Mouse (Mus musculus): Measurements from ENCODE around the gene Lgals9.

Lgals9 gene

DNA sequence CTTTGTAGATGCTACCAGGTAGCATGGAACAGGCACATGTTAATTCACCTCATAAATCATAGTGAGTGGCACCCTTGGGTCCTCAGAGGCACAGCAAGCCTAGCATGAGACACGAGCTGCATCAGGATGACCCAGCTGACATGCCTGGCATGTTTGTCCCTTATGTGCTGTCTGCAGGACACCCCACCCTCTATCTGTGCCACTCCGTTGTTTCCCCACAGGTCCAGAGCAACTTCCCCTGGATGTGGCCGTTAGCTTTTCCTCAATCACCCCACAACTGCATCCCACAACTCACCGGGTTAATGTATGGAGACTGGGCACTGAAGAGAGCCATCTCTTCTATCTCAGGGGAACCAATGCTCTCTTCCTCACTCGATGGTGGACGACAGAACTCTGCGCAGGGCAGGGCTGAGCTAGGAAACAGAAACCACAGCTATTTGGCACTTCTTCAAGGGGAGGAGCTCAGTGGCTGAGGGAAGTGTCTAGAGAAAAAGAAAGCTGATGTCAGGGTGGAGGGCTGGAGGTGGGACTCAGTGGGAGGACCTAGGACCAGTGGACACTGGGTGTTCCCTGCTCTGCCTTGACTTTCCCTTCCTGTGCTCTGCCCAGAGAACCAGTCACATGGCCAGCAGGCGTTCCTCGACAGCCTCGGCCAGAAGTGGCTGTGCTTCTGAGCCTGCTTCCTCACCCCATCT, at the start of gene Lgals9:
TSS of gene Lgals9 (minus strand) at position 464 of the 695 bp plus-strand sequence.
- DNase-seq (ENCODE audit: low read depth, low spot score) = no peak

DNA sequence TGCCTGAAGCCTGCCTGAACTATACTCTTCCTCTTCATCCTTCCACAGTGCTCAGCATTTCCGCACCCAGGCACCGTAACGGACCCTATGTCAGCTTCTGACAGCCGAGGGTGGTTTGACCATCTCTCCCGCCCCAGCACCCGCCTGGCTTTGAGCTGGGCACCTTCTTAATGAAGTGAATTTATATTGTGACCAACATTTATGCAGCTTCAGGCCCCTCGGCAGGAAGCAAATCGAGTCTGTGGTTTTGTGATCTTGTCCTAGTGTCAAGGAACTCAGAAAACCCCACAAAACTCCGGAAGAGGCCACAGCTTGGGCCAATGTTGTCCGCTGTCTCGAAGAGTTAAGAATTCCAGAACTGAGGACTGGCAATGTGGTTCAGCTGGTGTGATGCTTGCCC, 48.9 kb upstream of the Lgals9 start:
- DNase-seq (ENCODE audit: low read depth, low spot score) = no peak

DNA sequence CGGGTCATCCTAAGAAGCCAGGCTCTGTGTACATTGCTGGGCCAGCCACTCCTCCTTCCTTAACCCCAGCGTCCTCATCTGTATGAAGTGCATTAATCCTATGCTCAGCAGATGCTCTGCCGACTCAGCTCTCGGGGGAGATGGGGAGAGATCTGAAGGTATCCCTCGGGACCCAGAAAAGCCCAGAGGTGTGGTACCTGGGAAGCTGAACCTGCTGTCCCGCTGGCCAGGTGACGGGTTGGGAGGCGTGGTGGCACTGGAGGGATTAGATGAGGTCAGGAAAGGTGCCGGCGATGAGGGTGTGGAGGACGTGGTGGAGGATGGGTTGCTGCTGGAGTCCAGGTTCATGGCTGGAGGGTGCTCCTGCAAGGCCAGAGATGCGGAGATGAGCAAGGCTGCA, 48.3 kb upstream of the Lgals9 start:
- no peak for DNase-seq (ENCODE audit: low read depth, low spot score)

DNA sequence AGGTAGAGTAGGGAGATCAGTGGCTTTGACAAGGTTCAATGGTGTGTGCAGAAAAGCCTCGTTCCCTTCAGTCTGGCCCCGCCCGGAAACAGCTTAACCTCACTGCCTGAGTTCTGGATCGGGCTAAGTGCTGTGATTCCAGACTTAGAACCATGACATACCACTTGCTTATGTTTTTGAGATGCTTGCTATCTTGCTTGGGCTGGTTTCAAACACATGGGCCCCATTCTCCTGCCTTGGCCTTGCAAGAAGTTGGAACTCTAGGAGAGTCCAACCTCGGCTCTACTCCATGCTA, 46.7 kb upstream of the Lgals9 start:
- DNase-seq (ENCODE audit: low read depth, low spot score) = no peak

DNA sequence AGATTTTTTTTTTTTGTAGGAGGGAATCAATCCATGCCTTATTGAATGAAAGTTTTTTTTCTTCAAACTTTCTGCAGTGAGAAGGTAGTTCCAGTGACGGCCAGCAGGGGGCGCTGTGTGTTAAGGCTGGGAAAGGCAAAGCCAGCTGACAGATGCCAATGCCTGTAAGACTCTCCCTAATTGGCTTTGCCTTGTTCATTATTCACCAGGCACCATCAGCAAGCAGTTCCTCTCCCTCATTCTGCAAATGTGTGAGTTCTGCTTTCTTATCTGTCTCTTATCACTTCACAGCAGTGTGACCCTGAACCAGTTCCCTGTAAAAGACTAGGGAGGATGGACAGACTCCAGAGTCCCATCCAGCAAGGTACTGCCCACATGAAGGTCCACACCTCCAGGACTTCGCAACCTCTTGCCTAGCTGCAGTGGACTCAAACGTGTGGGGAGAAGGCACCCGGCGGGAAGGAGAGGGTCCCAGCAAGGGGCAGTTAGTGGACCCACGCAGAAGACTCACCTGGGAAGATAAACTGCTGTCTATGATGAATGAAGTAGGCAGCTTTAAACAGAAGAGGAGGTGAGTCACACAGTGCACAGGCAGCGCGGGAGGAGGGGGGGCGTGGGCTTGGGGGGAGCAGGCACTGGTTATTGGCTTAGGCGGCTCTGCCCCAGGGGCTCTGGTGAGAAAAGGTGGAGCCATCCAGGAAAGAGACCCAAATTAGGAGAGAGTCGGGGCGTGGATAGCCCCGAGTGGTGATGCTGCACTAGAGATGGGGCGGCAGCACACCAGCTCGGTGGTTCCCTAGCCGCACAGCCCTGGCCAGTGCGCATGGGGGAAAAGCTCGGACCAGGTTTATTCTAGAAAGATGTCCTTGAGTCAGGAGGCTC, 46.1 kb upstream of the Lgals9 start:
- DNase-seq (ENCODE audit: low read depth, low spot score) = peak; percentile 61

DNA sequence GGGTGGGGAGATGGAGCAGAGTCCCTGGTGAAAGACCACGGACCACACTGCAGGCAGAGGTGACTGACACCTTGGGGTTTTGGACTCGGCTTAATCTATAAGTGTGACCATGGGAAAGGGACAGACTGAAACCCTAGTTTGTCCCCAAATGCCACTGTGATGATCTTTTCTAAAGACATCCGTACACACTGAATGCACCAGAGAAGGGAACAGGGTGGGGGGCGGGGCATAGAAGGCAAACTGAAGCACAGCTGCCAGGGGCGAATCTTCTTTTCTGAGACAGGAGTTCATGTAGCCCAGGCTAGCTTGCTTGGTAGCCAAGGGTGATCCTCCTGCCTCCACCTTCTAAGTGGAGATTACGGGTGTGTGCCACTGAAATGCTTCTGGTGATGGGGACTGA, 39.0 kb upstream of the Lgals9 start:
- DNase-seq (ENCODE audit: low read depth, low spot score) = no peak

DNA sequence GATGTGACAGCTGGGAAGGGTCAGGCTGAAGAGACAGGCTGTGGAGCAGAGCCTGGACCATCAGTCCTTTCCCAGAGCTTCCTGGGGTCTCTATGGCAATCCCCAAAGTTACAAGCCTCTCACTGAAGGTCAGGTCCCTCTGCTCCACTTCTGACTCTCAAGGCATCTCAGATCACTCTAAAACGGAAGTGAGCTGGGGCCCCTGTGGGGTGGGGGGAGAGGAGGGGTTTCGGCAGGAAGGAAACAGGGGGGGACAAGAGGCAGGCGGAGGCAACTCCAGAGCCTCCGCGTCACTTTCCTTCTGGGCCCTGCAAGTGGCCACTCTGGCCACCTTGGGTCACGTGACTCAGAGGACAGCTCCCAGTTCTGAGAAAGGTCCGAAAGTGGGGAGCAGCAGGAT, 38.6 kb upstream of the Lgals9 start:
- no peak for DNase-seq (ENCODE audit: low read depth, low spot score)

GRCm38 (mm10) chr11:79022836-79023235, 38.1 kb upstream of the Lgals9 start:
- no peak for DNase-seq (ENCODE audit: low read depth, low spot score)

- no peak for DNase-seq (ENCODE audit: low read depth, low spot score)
These were observed 35.8 kb upstream of the Lgals9 start for GRCm38 (mm10) chr11:79020535-79021045.

- DNase-seq (ENCODE audit: low read depth, low spot score) = no peak
These were observed 35.2 kb upstream of the Lgals9 start for GRCm38 (mm10) chr11:79019839-79020534.

GRCm38 (mm10) chr11:79018954-79019704, 34.4 kb upstream of the Lgals9 start:
- peak; percentile 50 for DNase-seq (ENCODE audit: low read depth, low spot score)

- no peak for DNase-seq (ENCODE audit: low read depth, low spot score)
These were observed 32.4 kb upstream of the Lgals9 start for GRCm38 (mm10) chr11:79017161-79017606.

DNA sequence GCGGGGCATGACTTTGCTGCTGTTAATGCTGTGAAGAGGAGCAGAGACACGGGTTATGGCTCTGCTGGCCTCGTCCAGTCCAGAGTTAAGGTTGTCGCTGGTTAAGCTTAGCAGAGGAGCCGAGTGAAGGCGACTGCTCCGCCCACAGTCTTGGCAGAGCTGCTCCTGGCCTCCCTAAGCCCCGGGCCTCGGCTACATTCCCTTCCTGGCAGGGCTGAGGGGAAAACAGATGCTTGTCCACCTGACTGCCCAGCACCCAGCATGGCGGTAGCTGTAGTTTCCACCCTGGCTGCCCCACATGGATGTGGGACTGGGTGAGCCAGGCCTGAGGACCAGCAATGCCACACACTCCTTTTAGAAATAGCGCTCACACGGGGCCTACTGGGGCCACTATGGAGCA, 31.5 kb upstream of the Lgals9 start:
- DNase-seq (ENCODE audit: low read depth, low spot score) = no peak

- DNase-seq (ENCODE audit: low read depth, low spot score) = no peak
These were observed 31.0 kb upstream of the Lgals9 start for GRCm38 (mm10) chr11:79015660-79016215.

- no peak for DNase-seq (ENCODE audit: low read depth, low spot score)
These were observed 30.0 kb upstream of the Lgals9 start for GRCm38 (mm10) chr11:79014602-79015325.

DNA sequence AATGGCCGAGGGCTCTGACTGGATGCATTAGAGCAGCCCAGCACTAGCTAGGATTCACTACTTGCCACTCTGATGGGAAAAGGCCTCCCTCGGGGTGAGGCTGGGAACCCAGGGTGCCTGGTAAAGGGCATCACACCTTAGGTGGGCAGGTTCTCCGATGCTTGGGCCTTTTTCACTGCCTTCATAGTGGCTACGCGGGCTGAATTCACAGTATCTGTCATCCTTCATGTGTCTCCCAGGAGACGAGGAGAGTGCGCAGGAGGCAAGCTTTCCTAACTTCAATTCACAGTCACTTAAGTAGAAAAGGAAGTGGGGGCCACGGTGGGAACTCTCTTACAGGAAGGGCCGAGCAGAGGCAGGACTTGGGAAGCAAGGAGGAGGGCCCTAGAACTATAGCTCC, 29.1 kb upstream of the Lgals9 start:
- DNase-seq (ENCODE audit: low read depth, low spot score) = no peak

DNA sequence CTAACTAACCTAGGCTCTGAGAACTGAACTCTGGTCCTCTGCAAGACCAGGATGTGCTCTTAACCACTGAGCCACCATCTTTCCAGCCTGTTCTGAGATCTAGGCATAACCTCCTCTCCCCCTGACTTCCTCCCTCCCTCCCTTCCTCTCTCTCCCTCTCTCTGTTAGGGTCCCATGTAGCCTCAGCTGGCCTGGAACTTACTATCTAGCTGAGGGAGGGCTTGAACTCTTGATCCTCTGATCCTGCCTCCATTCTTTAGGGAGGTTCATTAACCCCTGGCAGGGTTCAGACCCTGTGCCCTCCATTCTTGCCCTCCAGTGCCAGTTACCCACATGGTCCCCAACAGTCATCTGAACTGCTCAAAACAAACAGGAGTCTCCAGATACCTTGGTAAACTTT, 28.3 kb upstream of the Lgals9 start:
- DNase-seq (ENCODE audit: low read depth, low spot score) = no peak

DNA sequence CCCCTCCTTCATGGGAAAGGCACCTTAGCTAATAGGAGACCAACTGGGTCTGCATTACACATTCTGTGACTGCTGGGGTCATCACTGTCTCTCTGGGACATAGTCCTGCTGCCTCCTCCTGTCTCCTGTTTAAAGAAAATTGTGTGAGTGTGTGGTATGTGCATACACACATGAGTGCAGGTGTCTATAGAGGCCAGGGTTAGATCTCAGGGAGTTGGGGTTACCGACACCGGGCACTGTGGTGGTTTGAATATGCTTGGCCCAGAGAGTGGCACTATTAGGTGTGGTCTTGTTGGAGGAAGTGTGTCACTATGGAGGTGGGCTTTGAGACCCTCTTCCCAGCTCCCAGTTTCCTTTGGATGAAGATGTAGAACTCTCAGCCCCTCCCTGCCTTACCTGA, 27.8 kb upstream of the Lgals9 start:
- DNase-seq (ENCODE audit: low read depth, low spot score) = no peak

DNA sequence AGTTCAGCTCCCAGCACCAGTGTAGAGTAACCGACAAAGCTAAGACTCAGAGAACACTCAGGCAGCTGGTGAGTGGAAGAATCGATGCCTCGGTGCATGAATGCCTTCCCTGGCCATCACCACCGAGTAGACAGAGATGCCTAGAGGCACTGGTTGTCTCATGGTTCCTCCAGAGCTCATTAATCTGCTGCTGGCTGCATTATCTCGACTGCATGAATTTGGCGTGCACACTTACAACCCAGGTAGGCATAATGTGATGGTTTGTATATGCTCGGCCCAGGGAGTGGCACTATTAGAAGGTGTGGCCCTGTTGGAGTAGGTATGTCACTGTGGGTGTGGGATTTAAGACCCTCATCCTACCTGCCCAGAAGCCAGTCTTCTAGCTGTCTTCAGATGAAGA, 24.1 kb upstream of the Lgals9 start:
- no peak for DNase-seq (ENCODE audit: low read depth, low spot score)

DNA sequence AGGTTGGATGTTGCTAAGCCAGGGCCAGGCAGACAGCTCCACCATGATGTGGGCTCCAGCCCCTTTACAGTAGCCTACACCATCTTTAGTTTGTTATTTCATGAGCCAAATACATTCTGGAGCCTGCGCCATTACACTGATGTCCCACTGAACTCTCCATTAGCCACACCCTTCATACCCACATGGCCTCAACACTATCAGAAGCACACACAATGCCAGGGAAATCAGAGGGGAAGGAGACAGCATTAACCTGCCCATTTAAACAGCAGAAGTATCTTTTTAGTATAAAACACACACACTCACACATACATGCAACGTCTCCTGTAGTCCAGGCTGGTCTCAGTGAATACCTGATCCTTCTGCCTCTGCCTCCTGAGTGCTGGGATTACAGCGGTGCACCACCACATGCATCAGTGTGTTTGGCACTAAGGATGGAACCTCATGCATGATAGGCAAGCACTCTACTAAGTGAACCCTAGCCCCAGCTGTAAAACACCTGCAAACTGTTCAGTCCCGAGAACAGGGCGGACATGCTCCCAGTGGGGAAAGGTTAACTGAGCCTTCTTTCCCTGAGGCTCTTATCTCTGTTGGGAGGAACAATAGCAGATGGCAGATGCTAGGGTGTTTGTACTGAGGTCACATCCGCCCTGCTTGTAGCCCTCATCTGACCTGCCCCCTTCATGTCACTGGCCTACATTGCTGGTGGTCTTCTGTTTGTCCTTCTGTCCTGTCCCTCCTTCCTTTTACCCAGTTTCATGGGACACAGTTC, 23.4 kb upstream of the Lgals9 start:
- no peak for DNase-seq (ENCODE audit: low read depth, low spot score)
